Mouse (Mus musculus): ENCODE measurements at regions not wholly inside any gene's neighbourhood (a gene's known extent, or its start where the extent isn't known, plus 50 kb on each side); places are given as distances from the start of the nearest gene placed in this dataset.

DNA sequence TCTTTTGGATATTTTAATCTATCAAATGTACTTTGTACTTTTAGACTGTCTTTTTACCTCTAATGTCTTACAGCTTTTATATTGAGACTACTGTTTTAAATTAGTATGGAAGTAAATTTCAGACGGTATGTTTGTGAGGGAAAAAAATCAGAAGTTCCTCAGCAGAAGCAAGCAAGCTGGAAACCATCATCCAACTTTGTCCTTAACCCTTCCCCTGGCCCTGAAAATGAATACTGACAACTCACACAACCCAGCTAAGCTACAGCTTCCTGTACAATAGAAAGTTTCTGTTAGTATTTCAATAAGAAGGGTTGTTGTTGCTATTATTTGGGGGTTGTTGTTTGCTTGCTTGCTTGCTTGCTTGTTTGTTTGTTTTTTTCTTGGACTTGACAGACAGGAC is 350.4 kb downstream of the Rpl36a-ps1 start:
- H3K4me3 ChIP-seq (ENCODE audit: low read depth, low read length), result no peak overlapping the region
- WGBS, result 36% methylated on average over 1 of the region's 1 CpGs
- DNase-seq (ENCODE audit: low spot score) (peak; percentile 17), ATAC-seq (replicated peaks; ENCODE audit: insufficient number of reproducible peaks, low FRiP score, low TSS enrichment, low read depth) (no peak)
- no peaks in the 10 kb centered on the region for H3K27me3 ChIP-seq (ENCODE audit: control insufficient read depth, insufficient read depth, low read length)
- H3K4me1 ChIP-seq (ENCODE audit: control insufficient read depth, insufficient read depth, low read length), result no peaks in the 10 kb centered on the region
- no peaks in the 10 kb centered on the region for H3K36me3 ChIP-seq (replicated peaks; ENCODE audit: control insufficient read depth, insufficient read depth, low read depth, low read length)
- no peak overlapping the region for H3K27ac ChIP-seq (replicated peaks; ENCODE audit: low read depth, low read length)
- H3K4me2 ChIP-seq (ENCODE audit: low read depth, low read length), result no peak overlapping the region
- H3K9me3 ChIP-seq (replicated peaks; ENCODE audit: control insufficient read depth, low read length), result no peaks in the 10 kb centered on the region
- H3K9ac ChIP-seq (replicated peaks; ENCODE audit: low read length), result no peak overlapping the region

DNA sequence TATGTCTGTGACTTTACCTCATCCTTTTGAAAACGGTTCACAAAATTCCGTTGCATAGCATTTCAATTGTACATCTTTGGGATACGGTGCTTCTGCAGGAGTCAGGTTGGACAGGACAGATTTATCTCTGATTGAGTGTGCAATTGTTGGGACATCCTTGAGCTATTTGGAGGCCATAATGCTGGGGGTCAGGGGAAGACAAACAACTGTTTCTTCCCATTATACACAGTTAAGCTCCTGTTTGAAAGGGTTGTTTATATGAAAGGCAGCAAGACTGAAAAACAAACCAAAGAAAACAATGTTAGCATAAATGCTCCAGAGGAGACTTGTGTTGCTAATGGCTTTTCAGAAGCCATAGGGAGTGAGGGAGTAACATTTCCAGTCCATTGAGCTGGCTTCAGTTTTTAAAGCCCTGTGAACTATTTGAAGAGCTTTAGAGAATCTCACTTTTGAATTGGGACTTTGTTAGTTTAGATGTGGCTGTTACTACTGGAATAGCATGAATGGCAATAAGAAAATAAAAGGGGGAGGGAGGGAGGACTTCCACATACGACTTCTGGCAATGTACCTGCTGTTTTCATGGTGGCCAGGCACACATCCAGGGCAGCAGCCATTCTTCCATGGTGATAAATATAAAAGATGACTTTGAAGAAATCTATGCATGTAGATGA is 351.3 kb downstream of the Rpl36a-ps1 start:
- H3K9me3 ChIP-seq (replicated peaks; ENCODE audit: control insufficient read depth, low read length), result no peaks in the 10 kb centered on the region
- H3K4me3 ChIP-seq (ENCODE audit: low read depth, low read length), result no peak overlapping the region
- H3K9ac ChIP-seq (replicated peaks; ENCODE audit: low read length), result no peak overlapping the region
- H3K27me3 ChIP-seq (ENCODE audit: control insufficient read depth, insufficient read depth, low read length), result no peaks in the 10 kb centered on the region
- DNase-seq (ENCODE audit: low spot score), result no peak
- 62% methylated on average over 4 of the region's 4 CpGs for WGBS
- H3K27ac ChIP-seq (replicated peaks; ENCODE audit: low read depth, low read length), result no peak overlapping the region
- H3K36me3 ChIP-seq (replicated peaks; ENCODE audit: control insufficient read depth, insufficient read depth, low read depth, low read length), result no peaks in the 10 kb centered on the region
- H3K4me2 ChIP-seq (ENCODE audit: low read depth, low read length), result no peak overlapping the region
- no peak for ATAC-seq (replicated peaks; ENCODE audit: insufficient number of reproducible peaks, low FRiP score, low TSS enrichment, low read depth)
- H3K4me1 ChIP-seq (ENCODE audit: control insufficient read depth, insufficient read depth, low read length), result no peaks in the 10 kb centered on the region

GRCm38 (mm10) chr14:98629026-98629425 is 365.1 kb downstream of the Rpl36a-ps1 start:
- H3K4me3 ChIP-seq (ENCODE audit: low read depth, low read length), result no peak overlapping the region
- H3K36me3 ChIP-seq (replicated peaks; ENCODE audit: control insufficient read depth, insufficient read depth, low read depth, low read length), result no peaks in the 10 kb centered on the region
- H3K4me1 ChIP-seq (ENCODE audit: control insufficient read depth, insufficient read depth, low read length), result no peaks in the 10 kb centered on the region
- no peaks in the 10 kb centered on the region for H3K27me3 ChIP-seq (ENCODE audit: control insufficient read depth, insufficient read depth, low read length)
- H3K27ac ChIP-seq (replicated peaks; ENCODE audit: low read depth, low read length), result no peak overlapping the region
- 80% methylated on average over 4 of the region's 4 CpGs for WGBS
- DNase-seq (ENCODE audit: low spot score), result peak; percentile 9
- no peak for ATAC-seq (replicated peaks; ENCODE audit: insufficient number of reproducible peaks, low FRiP score, low TSS enrichment, low read depth)
- H3K4me2 ChIP-seq (ENCODE audit: low read depth, low read length), result no peak overlapping the region
- no peak overlapping the region for H3K9ac ChIP-seq (replicated peaks; ENCODE audit: low read length)
- H3K9me3 ChIP-seq (replicated peaks; ENCODE audit: control insufficient read depth, low read length), result no peaks in the 10 kb centered on the region

DNA sequence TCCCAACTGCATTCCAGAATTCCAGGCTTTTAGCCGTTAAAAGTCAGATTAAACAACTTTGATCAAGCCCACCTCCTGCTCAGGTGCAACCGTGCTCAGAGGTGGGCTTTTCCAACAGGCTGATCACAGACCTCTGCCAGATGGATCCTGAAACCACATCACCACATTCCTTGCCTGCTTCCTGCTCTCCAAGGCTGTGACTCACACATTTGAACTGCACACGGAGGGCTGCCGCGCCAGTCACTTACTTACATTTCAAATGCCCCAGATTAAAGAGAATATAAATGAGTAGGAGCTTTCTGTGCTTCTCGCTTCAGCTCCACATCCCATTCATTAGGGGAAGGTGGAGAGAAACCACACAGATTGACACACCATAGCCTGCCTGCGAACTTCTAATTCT is 367.6 kb downstream of the Rpl36a-ps1 start:
- Histone ChIP-seq H3K4me1 (ENCODE audit: control insufficient read depth, insufficient read depth, low read length) (no peaks in the 10 kb centered on the region), H3K4me2 (ENCODE audit: low read depth, low read length) (peak overlapping the region; percentile 2; the same call in 1 of the 2 replicates), H3K9me3 (replicated peaks; ENCODE audit: control insufficient read depth, low read length) (no peaks in the 10 kb centered on the region), H3K9ac (replicated peaks; ENCODE audit: low read length) (no peak overlapping the region), H3K27ac (replicated peaks; ENCODE audit: low read depth, low read length) (no peak overlapping the region), H3K36me3 (replicated peaks; ENCODE audit: control insufficient read depth, insufficient read depth, low read depth, low read length) (no peaks in the 10 kb centered on the region), H3K4me3 (ENCODE audit: low read depth, low read length) (no peak overlapping the region), H3K27me3 (ENCODE audit: control insufficient read depth, insufficient read depth, low read length) (no peaks in the 10 kb centered on the region)
- DNase-seq (ENCODE audit: low spot score), result peak; percentile 11
- WGBS, result 48% methylated on average over 7 of the region's 7 CpGs
- ATAC-seq (replicated peaks; ENCODE audit: insufficient number of reproducible peaks, low FRiP score, low TSS enrichment, low read depth), result no peak; the same call in 1 of the 2 replicates

DNA sequence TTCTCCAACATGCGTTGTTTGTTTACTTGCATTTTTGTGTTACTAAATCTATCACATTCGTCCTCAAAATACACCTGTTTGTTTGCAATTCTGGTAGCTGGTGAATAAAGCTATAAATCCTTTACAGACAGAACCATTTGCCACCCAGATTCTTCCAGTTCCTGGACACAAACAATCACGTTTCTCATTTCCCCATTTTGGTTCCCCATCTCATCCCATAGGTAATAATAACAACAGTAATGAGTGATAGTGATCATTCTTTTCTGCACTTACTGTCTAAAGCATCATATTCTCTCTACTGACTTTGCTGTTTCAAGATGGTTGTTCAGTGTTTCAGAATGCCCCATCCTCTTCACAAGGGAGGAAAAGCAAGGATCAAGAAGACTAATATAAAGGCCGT is 368.3 kb downstream of the Rpl36a-ps1 start:
- 89% methylated on average over 4 of the region's 4 CpGs for WGBS
- no peaks in the 10 kb centered on the region for H3K27me3 ChIP-seq (ENCODE audit: control insufficient read depth, insufficient read depth, low read length)
- no peak overlapping the region for H3K4me2 ChIP-seq (ENCODE audit: low read depth, low read length)
- H3K36me3 ChIP-seq (replicated peaks; ENCODE audit: control insufficient read depth, insufficient read depth, low read depth, low read length), result no peaks in the 10 kb centered on the region
- no peak overlapping the region for H3K9ac ChIP-seq (replicated peaks; ENCODE audit: low read length)
- H3K27ac ChIP-seq (replicated peaks; ENCODE audit: low read depth, low read length), result no peak overlapping the region
- H3K4me3 ChIP-seq (ENCODE audit: low read depth, low read length), result no peak overlapping the region
- H3K9me3 ChIP-seq (replicated peaks; ENCODE audit: control insufficient read depth, low read length), result no peaks in the 10 kb centered on the region
- ATAC-seq (replicated peaks; ENCODE audit: insufficient number of reproducible peaks, low FRiP score, low TSS enrichment, low read depth) (no peak), DNase-seq (ENCODE audit: low spot score) (no peak)
- no peaks in the 10 kb centered on the region for H3K4me1 ChIP-seq (ENCODE audit: control insufficient read depth, insufficient read depth, low read length)

DNA sequence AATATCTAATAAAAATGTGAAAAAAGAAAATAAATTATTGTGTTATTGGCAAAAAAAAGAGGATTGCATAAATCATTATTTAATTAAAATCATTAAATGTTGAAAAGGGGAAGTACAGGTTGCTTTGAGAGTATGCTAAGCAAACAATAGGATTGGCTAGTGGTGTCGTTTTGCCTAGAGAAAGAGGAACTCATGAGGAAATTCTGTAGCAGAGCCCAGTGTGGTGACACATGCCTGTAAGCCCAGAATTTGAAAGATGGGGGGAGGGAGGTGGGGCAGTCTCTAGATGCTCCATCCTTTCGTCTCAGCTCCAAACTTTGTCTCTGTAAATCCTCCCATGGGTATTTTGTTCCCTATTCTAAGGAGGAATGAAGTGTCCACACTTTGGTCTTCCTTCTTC is 388.3 kb downstream of the Rpl36a-ps1 start:
- Histone ChIP-seq H3K9ac (replicated peaks; ENCODE audit: low read length) (no peak overlapping the region), H3K4me3 (ENCODE audit: low read depth, low read length) (no peak overlapping the region), H3K4me1 (ENCODE audit: control insufficient read depth, insufficient read depth, low read length) (no peaks in the 10 kb centered on the region), H3K36me3 (replicated peaks; ENCODE audit: control insufficient read depth, insufficient read depth, low read depth, low read length) (no peaks in the 10 kb centered on the region), H3K27me3 (ENCODE audit: control insufficient read depth, insufficient read depth, low read length) (no peaks in the 10 kb centered on the region), H3K27ac (replicated peaks; ENCODE audit: low read depth, low read length) (no peak overlapping the region), H3K4me2 (ENCODE audit: low read depth, low read length) (no peak overlapping the region), H3K9me3 (replicated peaks; ENCODE audit: control insufficient read depth, low read length) (no peaks in the 10 kb centered on the region)
- 58% methylated on average over 2 of the region's 2 CpGs for WGBS
- DNase-seq (ENCODE audit: low spot score) (no peak), ATAC-seq (replicated peaks; ENCODE audit: insufficient number of reproducible peaks, low FRiP score, low TSS enrichment, low read depth) (no peak)

DNA sequence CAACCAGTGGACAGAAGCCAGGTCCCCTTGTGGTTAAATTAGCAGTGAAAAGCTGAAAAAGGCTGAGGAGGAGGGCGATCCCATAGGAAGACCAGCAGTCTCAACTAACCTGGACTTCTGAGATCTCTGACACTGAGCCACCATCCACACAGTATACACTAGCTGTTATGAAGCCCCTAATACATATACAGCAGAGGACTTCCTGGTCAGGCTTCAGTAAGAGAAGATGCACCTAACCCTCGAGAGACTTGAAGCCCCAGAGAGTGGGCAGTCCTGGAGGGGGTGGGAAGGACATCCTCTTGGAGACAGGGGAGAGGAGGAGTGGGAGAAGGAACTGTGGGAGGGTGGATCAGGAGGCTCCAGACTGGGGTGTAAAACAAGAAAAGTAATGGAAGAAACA is 397.9 kb downstream of the Rpl36a-ps1 start:
- ATAC-seq (replicated peaks; ENCODE audit: insufficient number of reproducible peaks, low FRiP score, low TSS enrichment, low read depth), result no peak
- no peaks in the 10 kb centered on the region for H3K4me1 ChIP-seq (ENCODE audit: control insufficient read depth, insufficient read depth, low read length)
- DNase-seq (ENCODE audit: low spot score), result no peak
- H3K4me2 ChIP-seq (ENCODE audit: low read depth, low read length), result no peak overlapping the region
- H3K9me3 ChIP-seq (replicated peaks; ENCODE audit: control insufficient read depth, low read length), result no peaks in the 10 kb centered on the region
- no peaks in the 10 kb centered on the region for H3K27me3 ChIP-seq (ENCODE audit: control insufficient read depth, insufficient read depth, low read length)
- no peak overlapping the region for H3K27ac ChIP-seq (replicated peaks; ENCODE audit: low read depth, low read length)
- WGBS, result 85% methylated on average over 2 of the region's 2 CpGs
- no peak overlapping the region for H3K9ac ChIP-seq (replicated peaks; ENCODE audit: low read length)
- no peak overlapping the region for H3K4me3 ChIP-seq (ENCODE audit: low read depth, low read length)
- H3K36me3 ChIP-seq (replicated peaks; ENCODE audit: control insufficient read depth, insufficient read depth, low read depth, low read length), result no peaks in the 10 kb centered on the region

DNA sequence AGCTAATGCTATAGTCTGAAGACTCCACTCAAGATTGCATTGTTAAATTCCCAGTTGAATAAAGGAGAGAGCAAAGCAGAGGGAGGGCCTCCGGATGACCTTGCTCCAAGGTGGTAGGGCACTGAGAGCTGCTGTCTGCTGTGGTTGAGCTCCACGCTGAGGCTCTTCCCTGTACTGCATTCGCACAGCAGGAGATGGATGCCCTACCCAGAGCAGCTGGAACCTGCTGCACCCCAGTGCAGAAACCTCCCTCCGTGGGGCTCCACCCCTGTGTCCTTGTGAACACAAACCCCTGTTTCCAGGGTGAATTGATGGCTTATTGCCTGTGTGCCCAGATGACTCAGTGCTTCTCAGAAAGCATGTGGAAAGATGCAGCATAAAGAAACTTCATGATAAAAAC is 404.3 kb downstream of the Rpl36a-ps1 start:
- 15% methylated on average over 4 of the region's 4 CpGs for WGBS
- DNase-seq (ENCODE audit: low spot score) (peak; percentile 49), ATAC-seq (replicated peaks; ENCODE audit: insufficient number of reproducible peaks, low FRiP score, low TSS enrichment, low read depth) (0 out of 2 replicates have a peak, but pooled peaks have one; percentile 59)
- Histone ChIP-seq H3K9ac (replicated peaks; ENCODE audit: low read length) (no peak overlapping the region), H3K27me3 (ENCODE audit: control insufficient read depth, insufficient read depth, low read length) (no peaks in the 10 kb centered on the region), H3K4me1 (ENCODE audit: control insufficient read depth, insufficient read depth, low read length) (no peaks in the 10 kb centered on the region), H3K27ac (replicated peaks; ENCODE audit: low read depth, low read length) (no peak overlapping the region), H3K36me3 (replicated peaks; ENCODE audit: control insufficient read depth, insufficient read depth, low read depth, low read length) (no peaks in the 10 kb centered on the region), H3K9me3 (replicated peaks; ENCODE audit: control insufficient read depth, low read length) (no peaks in the 10 kb centered on the region), H3K4me3 (ENCODE audit: low read depth, low read length) (no peak overlapping the region), H3K4me2 (ENCODE audit: low read depth, low read length) (no peak overlapping the region)
